Mouse (Mus musculus): Measurements from ENCODE around the gene Frmpd4. TPM values are rescaled to one million over a fixed set of nuclear protein-coding genes. Genes with fewer than 3 reads are reported as not detected.

Gene Frmpd4
- polyA plus RNA-seq (2012), result not detected in 2 replicates

DNA sequence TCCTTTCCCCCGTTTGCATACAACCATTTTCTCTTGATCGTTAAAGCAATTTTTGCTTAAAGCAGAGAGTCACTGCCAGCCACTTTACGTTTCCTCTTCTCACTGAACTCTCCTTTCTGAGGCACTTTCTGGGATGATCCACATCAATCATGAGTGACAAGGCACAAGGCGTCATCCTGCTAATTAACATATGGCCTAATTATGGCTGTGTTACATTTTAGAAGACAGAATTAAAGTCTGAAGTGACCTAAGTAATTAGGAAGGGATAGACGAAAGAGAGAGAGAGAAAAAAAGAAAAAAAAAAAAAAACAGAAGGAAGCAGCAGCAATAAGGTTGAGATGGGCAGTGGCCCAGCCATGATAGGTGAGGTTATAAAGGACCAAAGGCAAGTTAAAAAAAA is at the start of gene Frmpd4:
Gene Frmpd4, minus strand, starts transcription at position 101 of the 400 bp plus-strand sequence.

Other genes with a start within 250 kb of the Frmpd4 start
- 14.5 and 15.4 TPM in 2 replicates for gene Msl3, start 96.7 kb upstream of the Frmpd4 start, polyA plus RNA-seq (2012)
- 3.6 and 6.2 TPM in 2 replicates for gene Arhgap6, start 217.9 kb upstream of the Frmpd4 start, polyA plus RNA-seq (2012)